Mouse (Mus musculus): ENCODE results near the gene Borcs8. TPM values are rescaled to one million over a fixed set of nuclear protein-coding genes. Genes with fewer than 3 reads are reported as not detected.

Gene Borcs8
- polyA plus RNA-seq, 1 experiment, result 69.2 TPM

- peak; percentile 76 for DNase-seq (ENCODE audit: low read depth, low spot score)
- WGBS, result 1% methylated on average over 37 of the region's 37 CpGs
Measured at GRCm38 (mm10) chr8:70131166-70131883, 8.0 kb upstream of the Borcs8 start, which contains the start of gene Nr2c2ap. Nr2c2ap (plus strand) TSS chr8:70131333.

GRCm38 (mm10) chr8:70134086-70134485 lies 5.2 kb upstream of the Borcs8 start:
- 90% methylated on average over 5 of the region's 5 CpGs for WGBS
- no peak for DNase-seq (ENCODE audit: low read depth, low spot score)

GRCm38 (mm10) chr8:70134931-70135330 lies 4.4 kb upstream of the Borcs8 start:
- WGBS, result 95% methylated on average over 9 of the region's 9 CpGs
- no peak for DNase-seq (ENCODE audit: low read depth, low spot score)

GRCm38 (mm10) chr8:70136591-70136990 lies 2.7 kb upstream of the Borcs8 start:
- WGBS, result 86% methylated on average over 4 of the region's 4 CpGs
- DNase-seq (ENCODE audit: low read depth, low spot score), result no peak

GRCm38 (mm10) chr8:70137890-70138289 lies 1.4 kb upstream of the Borcs8 start:
- no peak for DNase-seq (ENCODE audit: low read depth, low spot score)
- 71% methylated on average over 4 of the region's 4 CpGs for whole genome bisulfite sequencing

GRCm38 (mm10) chr8:70139981-70140380 lies 682 bp downstream of the Borcs8 start:
- 2% methylated on average over 9 of the region's 9 CpGs for WGBS
- DNase-seq (ENCODE audit: low read depth, low spot score), result no peak

GRCm38 (mm10) chr8:70147678-70148607 lies 8.6 kb downstream of the Borcs8 start:
- DNase-seq (ENCODE audit: low read depth, low spot score), result no peak
- 77% methylated on average over 7 of the region's 7 CpGs for WGBS

- WGBS, result 20% methylated on average over 13 of the region's 13 CpGs
- no peak for DNase-seq (ENCODE audit: low read depth, low spot score)
Measured at GRCm38 (mm10) chr8:70150158-70150557, 10.9 kb downstream of the Borcs8 start.

- DNase-seq (ENCODE audit: low read depth, low spot score), result peak; percentile 51
- 11% methylated on average over 22 of the region's 22 CpGs for WGBS
Measured at GRCm38 (mm10) chr8:70152537-70153257, 13.4 kb downstream of the Borcs8 start.

GRCm38 (mm10) chr8:70157240-70157800 lies 18.0 kb downstream of the Borcs8 start:
- no peak for DNase-seq (ENCODE audit: low read depth, low spot score)
- WGBS, result 96% methylated on average over 1 of the region's 1 CpGs

- WGBS, result 8% methylated on average over 40 of the region's 40 CpGs
- no peak for DNase-seq (ENCODE audit: low read depth, low spot score)
Measured at GRCm38 (mm10) chr8:70158069-70158853, 19.0 kb downstream of the Borcs8 start.

- 63% methylated on average over 4 of the region's 4 CpGs for WGBS
- DNase-seq (ENCODE audit: low read depth, low spot score), result no peak
Measured at GRCm38 (mm10) chr8:70159211-70159610, 19.9 kb downstream of the Borcs8 start.

- whole genome bisulfite sequencing, result 55% methylated on average over 13 of the region's 13 CpGs
- no peak for DNase-seq (ENCODE audit: low read depth, low spot score)
Measured at GRCm38 (mm10) chr8:70160015-70160414, 20.7 kb downstream of the Borcs8 start.

- DNase-seq (ENCODE audit: low read depth, low spot score), result no peak
- 69% methylated on average over 3 of the region's 3 CpGs for WGBS
Measured at GRCm38 (mm10) chr8:70163316-70163715, 24.0 kb downstream of the Borcs8 start.

- no peak for DNase-seq (ENCODE audit: low read depth, low spot score)
Measured at GRCm38 (mm10) chr8:70166504-70167110, 27.3 kb downstream of the Borcs8 start.

GRCm38 (mm10) chr8:70170116-70170515 lies 30.8 kb downstream of the Borcs8 start:
- 80% methylated on average over 3 of the region's 3 CpGs for WGBS
- DNase-seq (ENCODE audit: low read depth, low spot score), result no peak

More at GRCm38 (mm10) chr8:70166504-70167110, 27.3 kb downstream of the Borcs8 start:
- WGBS, result 3% methylated on average over 21 of the region's 21 CpGs

- DNase-seq (ENCODE audit: low read depth, low spot score), result no peak
- 53% methylated on average over 3 of the region's 3 CpGs for WGBS
Measured at GRCm38 (mm10) chr8:70170748-70171147, 31.4 kb downstream of the Borcs8 start.

- no peak for DNase-seq (ENCODE audit: low read depth, low spot score)
- 59% methylated on average over 7 of the region's 7 CpGs for WGBS
Measured at GRCm38 (mm10) chr8:70171240-70171639, 31.9 kb downstream of the Borcs8 start.
